Mouse (Mus musculus): ENCODE measurements at regions not wholly inside any gene's neighbourhood (a gene's known extent, or its start where the extent isn't known, plus 50 kb on each side); places are given as distances from the start of the nearest gene placed in this dataset.

DNA sequence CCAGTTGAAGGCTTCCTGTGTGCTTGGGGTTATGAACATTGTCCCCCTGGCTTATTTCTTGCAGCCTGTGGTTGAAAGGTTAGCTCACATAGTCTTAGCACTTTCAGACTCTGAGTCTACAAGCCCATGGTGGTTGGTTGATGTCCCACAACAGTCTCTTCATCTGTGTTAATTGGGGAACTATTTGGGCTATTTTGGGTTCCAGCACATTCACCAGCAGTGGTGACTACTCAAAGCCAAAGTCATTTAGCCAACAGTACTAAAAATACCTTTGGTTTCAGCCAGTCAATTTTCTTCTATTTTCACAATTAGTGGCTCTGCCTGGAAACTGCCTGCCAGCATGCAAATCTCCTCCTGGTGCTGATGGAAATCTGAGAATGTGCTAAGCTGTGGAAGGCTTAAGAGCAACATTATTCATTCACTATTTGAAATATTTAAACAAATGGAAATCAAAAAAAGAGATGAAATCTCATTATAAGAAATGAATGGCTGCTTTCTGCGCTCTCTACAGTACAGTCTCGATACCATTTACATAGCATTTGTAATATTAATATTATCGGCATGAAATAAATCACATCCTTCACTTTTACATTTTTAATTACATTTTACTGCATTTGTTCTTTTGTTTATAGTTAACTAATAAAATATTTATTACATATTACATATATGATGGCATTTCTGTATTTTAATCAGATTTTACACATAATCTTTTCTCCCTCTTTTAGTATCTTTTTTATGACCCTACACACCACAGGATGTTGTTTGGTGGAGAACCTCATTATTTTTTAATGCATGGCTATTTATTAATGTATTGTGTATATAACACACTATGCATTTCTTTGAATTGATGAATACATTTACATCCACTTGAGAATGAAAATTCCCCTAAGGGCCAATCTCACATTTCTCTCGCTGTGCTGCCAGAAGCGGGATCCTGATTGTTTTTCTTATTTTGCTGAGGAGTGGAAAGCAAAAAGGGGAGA, 1023.5 kb downstream of the Car8 start:
- no peak for DNase-seq

DNA sequence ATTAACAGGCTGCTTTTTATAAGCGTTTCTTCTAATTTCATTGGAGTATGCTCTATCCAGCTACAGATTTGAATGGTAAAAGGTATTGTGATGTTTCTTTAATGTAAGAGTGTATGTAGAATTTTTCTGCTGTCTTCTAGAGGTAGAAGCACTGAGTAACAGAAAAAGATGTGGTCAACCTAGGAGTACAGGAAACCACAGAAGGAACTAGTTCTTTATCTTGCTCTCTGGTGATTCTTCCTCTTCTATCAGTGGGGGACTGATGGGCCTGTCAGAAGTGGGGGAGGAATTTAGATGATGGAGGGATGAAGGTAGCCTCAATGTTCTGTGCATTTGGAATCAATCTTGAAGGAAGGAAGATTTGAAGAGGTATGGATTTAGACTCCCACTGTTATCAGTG, 1031.9 kb downstream of the Car8 start:
- no peak for DNase-seq

DNA sequence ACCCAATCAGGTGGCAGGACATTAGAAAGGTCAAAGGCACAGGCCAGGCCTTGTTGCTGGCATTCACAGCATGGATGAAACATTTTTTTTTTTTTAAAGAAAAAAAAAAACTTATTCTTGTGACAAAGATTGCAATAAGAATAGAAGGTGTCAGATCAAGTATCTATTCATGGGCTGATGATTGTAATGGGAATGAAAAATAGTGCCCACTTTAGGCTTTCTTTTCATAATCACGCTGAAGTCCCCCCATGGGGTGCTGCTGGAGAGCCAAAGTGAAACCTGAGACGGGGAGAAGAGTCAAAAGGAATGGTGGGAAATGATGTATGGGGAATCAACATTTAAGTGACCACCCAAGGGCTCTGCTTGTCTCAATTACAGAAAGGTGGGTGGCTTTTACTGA, 1037.0 kb downstream of the Car8 start:
- DNase-seq: no peak

DNA sequence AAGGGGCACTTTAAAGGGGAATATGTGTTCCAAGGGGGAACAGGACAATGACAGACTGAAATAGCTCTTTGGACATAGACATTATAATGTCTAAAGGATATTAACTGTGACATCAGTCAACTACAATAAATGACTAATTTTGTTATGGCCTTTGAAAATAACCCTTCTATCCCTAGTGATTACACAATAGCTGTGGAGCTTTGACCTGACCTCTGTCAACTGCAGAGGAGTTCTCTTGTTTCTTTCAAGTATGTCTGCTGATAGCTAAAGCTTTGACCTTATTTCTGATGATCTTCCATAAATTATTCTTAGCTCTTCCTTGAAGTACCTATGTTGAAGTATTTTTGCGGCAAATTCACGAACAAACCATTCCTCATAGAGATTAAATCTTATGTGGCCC, 1038.9 kb downstream of the Car8 start:
- DNase-seq: no peak

DNA sequence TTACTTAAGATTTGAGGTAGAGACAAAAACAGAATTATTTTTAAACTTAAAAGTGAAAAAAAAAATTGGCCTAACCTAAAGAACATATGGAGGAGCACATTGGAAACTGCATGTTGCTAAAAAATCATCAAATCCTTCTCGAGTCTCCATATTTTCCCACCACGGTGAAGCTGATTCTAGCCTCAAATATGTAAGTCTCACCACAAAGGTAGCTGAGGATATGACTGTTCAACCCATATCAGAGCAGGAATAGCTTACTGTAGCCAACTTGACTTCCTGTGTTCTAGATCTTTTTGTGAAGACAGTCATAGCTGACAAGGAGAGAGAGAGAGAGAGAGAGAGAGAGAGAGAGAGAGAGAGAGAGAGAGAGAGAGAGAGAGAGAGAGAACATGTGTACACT, 1039.8 kb downstream of the Car8 start:
- no peak for DNase-seq

DNA sequence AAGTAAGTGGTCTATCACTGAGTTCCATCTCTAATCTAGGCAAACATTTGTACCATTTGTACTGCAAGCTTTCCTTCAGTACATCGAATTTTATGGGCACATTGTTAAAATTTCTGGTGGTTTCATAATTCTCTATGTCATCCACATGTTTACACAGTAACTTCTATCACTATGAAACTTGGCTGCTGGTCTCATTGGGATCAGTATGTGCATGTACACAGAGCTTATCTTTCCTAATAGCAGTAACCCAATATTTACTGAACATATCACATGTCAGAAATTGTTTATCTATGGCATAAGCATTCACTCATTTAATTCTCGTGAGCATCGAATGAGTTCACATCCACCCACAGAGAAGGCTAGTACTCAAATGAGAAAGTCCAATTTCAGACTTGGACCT, 1042.3 kb downstream of the Car8 start:
- no peak for DNase-seq

DNA sequence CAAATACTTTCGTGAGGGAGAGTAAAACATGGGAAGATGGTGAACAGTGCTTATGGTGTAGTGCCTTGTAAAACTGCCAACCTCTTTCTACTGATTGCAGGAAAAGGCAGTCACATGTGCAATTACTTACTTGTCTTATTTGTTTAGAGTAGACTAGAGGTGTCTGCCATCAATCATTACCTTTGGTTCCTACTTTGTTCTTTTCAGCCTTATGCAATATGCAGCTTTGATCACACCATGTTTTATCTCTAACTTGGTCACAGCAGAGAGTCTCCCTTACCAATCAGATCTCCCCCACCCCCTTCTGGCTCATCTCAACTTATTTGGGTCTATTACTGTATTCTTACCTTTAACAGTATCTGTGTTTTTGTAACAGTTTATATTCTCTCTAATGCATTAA, 1043.2 kb downstream of the Car8 start:
- DNase-seq: no peak

DNA sequence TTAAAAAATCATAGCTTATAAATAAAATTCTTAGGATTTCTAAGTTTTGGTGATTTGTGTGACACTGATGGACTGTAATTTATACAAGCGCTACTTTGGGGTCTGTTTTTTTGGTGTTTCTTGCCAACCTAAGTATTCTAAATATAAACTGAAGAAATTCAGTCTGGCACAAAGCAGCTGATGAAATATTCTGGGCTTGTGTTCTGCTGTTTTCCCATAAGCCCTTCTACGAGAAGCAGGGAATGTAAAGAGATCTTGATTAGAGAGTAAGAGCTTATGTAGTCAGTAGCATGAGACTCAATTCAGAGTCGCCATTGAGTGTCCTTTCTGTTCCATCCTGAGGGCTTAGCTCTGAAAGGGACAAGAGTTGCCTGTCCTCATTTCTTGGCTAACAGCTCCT, 1046.9 kb downstream of the Car8 start:
- DNase-seq: no peak

DNA sequence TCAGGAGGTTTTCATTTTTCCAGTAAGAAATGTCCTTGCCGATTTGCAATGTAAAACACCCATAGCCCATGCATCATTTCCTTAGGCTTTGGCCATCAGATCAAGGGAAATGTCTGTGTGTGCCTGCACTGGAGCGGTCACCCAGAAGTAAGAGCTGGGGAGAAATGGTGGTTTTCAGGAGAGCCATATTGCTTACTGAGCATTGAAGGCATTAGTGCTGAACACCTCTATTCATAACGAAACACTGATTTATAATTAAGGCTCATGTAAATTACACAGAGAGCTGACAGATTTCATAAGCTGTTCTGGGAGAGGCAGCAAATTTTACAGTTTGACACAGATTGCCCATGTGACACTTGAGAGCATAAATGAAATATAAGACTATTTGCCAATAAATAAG, 1047.6 kb downstream of the Car8 start:
- no peak for DNase-seq

DNA sequence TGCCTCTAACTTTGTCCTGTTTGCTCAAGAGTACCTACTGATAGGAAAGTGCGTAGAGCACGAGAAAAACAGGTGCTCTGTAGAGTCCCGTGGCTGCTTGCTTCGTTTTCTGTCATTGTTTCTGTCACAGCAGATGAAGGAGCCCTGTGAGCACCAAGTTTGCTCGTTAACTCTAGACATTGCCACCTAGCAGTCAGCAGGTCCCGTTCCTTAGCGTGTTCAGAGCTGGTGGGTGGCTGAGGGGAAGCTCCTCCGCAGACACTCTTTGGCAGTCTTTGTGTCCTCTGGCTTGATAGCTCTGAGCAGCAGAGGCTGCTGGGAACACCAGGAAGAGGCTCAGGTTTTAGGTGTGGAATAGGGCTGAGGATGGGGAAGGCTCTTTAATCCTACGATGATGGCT, 1063.8 kb downstream of the Car8 start:
- DNase-seq: peak; percentile 23

DNA sequence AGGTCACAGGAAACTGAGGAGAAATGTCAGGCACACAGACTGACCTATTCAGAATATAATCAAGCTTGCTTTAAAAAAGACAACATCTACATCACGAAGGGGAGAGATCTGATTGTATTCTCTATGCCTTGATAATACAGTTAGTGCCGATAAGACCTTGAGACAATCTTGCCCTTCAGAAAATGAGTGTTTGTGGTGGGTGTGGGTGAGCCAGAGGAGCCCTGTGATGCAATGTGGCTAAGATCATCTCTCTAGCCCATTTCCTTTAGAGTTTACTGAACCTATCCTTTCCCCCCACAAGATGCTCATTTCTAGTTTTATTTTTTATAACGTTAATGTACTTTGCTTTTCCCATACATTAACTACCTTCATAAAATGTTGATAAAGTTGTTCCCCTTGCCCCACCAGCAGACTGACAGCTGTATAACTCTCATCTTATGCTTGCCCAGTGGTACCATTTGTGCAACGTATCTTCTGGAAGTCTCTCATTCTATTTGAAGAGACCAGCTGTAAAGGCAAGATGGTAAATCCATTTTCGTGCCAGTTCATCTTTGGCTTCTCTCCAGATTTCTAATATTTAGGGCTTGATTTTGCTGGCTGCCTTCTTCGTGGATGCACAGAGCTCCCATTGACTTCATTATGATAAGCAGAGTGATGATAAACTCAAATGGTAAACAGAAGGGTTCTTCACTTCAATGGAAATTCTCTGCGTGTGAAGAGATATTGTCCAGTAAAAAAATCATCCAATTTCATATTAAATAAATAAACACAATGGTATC, 1066.1 kb downstream of the Car8 start:
- no peak for DNase-seq

DNA sequence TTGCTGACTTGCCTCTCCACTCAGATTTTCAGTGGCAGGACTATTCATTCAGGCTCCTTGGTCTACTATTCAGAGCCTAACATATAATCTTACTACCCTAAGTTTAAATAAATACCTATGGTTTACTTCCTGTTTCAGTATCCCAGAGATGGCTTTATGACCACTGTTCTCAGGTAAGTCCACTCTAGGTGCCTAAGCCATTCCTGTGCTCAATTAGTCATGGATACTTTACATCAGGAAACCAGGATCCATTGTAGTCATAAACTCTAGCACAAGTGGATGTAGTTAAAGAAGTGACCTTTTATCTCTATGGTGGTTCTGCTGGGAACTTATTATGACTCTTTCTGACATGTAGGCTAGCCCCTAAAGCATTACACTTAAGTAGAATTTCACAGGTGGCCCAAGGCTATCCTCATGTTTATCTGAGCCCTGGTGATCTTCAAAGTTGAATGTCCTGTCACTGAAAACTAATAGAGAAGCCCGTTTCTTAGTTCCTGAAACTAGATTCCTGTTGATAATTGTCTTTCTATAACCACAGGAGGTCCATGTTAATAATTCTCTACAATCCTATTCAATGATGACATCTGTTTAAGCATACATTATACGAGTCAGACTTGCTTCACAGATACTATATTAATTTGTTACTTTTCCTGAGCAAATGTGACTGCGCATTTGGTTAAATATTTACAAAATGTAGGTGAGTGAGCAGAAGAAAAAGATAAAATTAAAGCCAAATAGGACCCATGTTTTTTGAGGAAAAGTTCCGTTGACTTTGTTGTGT, 1067.0 kb downstream of the Car8 start:
- no peak for DNase-seq

DNA sequence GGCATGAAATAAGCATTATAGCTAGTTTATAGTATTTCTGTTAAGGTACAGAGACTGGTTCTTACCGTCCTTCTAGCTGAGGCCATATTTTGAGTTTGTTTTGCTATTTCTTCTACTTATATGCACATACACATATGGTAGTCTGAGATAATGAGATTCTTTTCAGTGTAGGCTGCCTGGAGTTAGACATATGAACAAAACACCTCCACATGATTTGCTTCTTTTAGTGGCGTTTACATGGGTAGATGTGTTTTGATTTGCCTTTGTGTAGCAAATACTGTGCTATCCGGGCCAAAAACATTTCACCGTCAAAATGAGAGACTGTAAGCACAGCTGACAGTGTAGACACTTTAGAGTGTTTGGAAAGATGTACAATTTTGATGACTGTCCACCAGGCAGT, 1077.4 kb downstream of the Car8 start:
- DNase-seq: no peak

DNA sequence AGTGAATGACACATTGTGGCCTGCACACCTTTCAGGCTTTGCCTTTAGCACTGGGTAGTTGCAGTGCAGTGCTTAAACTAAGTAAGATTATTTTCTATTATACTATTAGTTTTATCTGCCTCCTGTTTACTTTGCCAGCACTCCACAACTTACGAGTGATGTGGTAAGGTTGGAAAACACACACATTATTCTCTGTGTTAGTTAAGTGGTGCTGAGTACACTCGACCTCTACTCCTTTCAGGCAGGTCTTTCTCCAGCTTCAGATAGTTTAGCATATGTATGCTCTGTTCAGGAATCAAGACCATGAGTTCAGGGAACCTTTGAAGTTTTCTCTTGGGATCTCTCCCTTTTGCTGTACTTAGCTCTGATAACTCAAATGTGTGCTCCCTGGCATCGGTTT, 1081.0 kb downstream of the Car8 start:
- DNase-seq: no peak

DNA sequence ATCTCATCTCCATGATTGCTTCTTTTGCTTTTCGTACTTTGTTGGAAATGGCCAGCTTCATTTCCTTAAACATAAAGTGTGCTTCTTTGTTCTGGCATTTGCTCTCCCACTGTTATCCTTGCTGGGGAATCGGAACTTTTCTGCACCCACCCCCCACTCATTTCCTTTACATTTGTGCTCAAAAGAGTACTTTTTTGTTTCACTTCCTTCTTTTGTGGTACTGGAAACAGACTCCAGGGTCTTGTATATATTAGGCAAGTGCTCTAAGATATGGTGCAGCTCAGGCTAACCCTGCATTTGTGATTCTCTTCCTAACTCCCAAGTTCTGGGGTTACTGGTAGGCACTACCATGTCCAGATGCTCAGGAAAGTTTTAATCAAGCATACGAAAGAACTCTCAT, 1084.6 kb downstream of the Car8 start:
- DNase-seq: no peak

DNA sequence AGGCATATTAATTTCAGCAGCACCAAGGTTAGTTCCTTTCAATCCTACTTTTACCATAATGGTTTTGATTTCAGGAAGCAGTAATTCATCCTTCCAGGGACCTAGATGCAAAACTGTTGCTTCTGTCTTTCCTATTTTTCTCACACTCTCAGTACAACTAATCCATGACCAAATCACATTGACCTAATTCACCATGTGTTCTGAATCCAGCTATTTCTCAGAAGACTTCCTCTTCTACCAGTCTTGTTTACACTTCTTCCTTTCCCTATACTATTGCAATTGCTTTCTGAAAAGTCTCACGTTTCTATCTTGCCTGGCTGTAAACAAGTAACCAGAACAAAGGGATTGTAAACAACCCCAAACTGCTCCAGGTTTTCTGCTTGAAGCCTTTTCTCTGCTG, 1085.0 kb downstream of the Car8 start:
- no peak for DNase-seq

DNA sequence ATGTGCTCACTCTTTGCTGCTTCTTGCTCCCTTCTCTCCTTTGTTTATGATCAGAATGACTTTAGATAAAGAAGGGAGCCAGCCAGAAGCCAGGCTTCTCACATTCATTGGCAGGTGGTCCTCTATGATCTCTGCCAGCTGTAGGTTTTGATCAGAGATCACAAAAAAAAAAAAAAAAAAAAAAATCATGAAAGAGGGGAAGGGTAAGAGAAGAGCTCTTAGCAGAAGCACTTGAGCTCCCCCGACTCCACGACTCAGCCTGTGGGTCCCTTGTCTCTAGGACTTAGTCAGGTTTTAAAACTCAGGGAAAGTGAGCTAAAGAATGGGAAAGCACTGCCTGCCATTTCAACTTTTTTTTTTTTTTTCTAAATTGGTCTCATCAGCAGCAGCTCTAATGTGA, 1093.1 kb downstream of the Car8 start:
- peak; percentile 44 for DNase-seq

DNA sequence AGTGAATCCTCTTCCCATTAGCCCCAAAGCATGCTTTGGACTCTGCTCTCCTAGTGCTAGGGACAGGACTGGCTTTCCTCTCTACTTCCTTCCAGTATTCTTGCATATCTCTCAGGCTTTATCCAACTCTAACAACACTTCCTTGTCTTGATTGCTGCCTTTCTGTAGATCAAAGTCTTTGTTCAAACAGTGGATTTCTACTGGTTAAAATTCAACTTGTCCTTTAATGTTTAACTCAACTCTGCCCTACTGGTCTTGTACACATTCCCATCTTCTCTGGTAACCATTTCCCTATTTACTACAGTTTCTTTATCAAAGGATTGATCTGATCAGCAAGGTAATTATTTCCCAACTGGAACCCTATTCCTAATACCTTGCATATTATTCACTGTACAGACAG, 1094.6 kb downstream of the Car8 start:
- no peak for DNase-seq

DNA sequence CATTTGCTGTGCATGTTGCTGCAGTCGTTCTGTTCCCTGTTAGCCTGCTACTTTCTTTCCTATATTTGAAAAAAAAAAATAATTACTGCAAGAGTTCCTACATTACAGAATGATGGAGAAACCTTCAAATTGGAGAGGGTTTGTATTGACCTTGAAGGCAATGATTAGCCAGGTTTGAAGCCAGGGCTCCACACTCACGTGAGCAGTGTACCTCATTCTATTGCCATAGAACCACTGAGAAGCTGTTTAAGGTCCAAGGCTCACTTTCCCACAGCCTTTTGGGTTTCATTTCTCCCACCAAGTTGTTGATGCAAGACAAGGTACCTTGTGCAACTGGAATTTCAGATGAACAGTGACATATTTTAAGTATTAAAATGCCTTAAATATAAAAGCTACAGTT, 1095.2 kb downstream of the Car8 start:
- no peak for DNase-seq

DNA sequence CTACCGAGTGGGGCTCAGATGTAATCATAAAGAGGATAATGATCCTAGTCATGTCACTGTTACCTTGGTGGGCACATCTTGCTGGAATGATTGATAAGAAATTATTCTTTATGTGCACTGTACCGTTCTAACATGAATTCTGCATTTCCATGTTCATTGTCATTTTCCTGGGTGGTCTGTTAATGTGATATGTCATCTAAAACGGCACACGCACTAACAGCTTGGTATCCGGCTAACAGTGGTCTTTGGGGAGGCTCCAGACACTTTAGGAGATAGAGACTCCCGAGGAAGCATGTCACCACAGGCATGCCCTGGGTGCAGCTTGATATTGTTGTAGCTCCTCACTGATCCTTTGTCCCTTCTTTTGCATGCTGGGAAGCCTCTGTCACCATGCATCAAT, 1096.1 kb downstream of the Car8 start:
- DNase-seq: no peak

DNA sequence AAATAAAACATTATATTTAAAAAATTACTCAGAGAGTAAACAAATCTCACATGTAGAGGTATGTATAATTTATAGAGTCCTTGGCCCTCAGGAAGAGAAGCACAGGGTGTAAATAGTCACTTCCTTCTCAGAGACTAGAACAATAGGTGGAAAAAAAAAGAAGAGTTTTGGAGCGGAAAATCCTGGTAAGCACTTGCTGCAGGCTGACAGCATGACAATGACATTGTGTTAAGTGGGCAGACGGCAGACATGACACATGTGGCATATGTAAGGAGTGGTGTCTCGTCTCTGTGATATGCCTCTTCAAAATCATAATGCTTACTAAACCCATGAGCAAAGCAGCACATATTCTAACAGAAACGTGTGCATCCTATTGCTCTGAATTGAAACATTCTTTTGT, 1126.7 kb downstream of the Car8 start:
- DNase-seq: no peak

DNA sequence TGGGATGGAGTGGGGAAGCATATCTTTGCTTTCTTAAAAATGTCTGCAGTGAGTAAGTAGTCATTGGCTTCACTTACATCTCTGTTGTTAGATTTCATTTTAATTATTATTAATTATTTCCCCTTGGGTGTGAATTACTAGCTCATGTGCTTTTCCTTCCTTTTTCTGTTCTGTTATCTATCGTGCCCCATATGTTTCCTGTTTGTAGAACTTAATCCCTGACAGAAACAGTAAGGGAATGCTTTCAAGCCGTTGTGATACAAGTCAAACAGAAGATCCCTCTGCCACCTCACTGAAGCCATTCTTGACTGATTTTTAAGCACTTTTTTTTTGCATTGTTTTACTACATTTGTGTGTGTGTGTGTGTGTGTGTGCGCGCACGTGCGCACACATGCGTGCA, 1145.9 kb downstream of the Car8 start:
- DNase-seq: no peak

DNA sequence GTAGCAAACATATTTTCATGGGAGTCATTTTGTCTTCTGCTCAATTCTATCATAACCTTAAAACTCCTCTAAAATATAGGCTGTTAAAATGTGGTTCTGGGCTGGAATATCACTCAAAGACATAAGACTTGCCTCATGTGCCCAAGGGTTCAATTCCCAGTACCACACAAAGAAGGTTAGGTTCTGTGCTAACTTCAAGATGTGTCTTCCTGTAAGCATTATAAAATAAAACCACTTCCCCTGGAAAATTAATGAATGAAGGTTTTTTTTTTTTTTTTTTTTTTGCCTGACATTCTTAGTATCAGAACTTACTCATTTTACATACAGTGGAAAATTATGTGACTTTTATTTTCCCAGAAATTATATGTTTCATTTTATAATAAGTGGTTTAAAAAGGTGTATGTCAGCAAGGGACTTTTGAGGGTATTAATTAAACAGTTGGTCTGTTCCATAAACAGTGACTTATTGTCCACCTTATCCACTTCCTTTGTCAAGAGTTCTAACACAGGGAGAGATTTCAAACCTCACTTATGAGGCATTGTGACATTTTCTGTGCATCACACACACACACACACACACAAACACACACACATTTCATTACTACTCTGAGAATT, 1147.5 kb downstream of the Car8 start:
- DNase-seq: no peak

All from thymus, postnatal 25 days (tissue).